In genomic region chr6:124561611-124562010, GRCm38 (mm10) we compare ENCODE assay signal across 11 mouse cellular contexts. TPM values are rescaled to one million over a fixed set of nuclear protein-coding genes. Genes with fewer than 3 reads are reported as not detected.
"Had no signal": no experiment of that assay in that cellular context is flagged by ENCODE, and none has a peak within 500 bp of the region (broad histone marks: within the 10 kb centered on the region; RNA-seq: fewer than 3 reads in every experiment).

No protein-coding gene starts in this region.

RNA-seq across cellular contexts. Expression of gene C1rb, which starts 8.5 kb away (rescaled TPM):
- total RNA-seq: neutrophil, adult 5-6 weeks had no signal
- polyA plus RNA-seq: neural tube, embryonic 13.5 days; neural tube, embryonic 14.5 days; neural tube, embryonic 15.5 days; small intestine, adult 2 months; stomach, embryonic 14.5 days; stomach, embryonic 15.5 days; stomach, embryonic 16.5 days; stomach, postnatal 0 days; thymus, adult 2 months; thymus, postnatal 0 days had no signal

RNA-seq across cellular contexts. Expression of gene C1s1, which starts 19.5 kb away (rescaled TPM):
- total RNA-seq: neutrophil, adult 5-6 weeks had no signal
